Mouse (Mus musculus): Measurements from ENCODE around the gene Mast4. TPM values are rescaled to one million over a fixed set of nuclear protein-coding genes. Genes with fewer than 3 reads are reported as not detected.
A peak's percentile ranks its signal among the peaks of the same experiment; 100 is the strongest.

The Mast4 gene
- total RNA-seq, 2 experiments from 2014 or later = 57.3 to 62.4 TPM

DNA sequence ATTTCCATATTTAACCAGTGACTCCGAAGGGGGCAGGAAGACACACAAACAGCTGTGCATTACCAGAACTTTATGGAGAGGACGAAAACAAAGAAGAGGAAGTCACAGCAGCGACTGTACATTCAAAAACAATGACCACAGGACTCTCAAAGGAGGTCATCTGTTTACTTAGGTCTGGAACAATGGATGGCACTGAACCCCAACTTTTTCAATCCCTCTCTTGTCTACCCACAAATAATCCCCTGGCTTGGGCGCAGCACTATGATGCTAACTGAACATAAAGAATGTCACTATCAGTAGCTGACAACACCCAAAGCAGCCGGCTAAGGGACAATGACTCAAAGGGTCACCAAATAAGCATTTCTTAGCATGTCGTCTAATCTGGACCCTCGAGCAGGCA lies 238.8 kb downstream of the Mast4 start:
- H3K27ac ChIP-seq = no peak overlapping the region
- intact Hi-C loops (cut with DNase I) = loop anchor here (5.0 kb wide), 1 partner anchor 138 kb away; no protein-coding TSS in a partner anchor
- peak overlapping the region; percentile 57 for H3K4me3 ChIP-seq
- no peak for DNase-seq (ENCODE audit: extremely low spot score in 1 of 2, low spot score in 2 of 2)
- TF ChIP-seq CTCF (IDR thresholded peaks at IDR 0.05) = no peak

DNA sequence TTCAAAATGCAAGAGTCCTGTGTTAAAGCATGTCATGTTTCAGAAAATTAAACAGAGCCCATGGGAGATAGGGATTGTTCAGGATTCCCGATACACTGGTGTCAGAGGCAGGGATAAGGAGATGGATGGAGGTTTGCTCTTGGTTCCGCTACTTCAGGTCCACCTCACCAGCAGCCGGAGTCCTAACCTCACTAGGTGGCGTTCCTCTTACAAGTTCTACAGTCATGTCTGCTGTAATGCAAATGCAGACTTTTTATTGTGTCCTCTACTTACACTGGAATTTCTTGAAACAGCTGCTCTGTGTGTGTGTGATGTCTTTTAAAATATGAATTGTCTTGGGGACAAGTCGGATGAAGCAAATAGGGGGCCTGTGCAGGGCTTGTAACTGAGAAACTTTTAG lies 239.7 kb downstream of the Mast4 start:
- H3K4me3 ChIP-seq = 0 out of 2 replicates have a peak overlapping the region, but pooled peaks have one; percentile 4
- TF ChIP-seq CTCF (IDR thresholded peaks at IDR 0.05) = no peak; the same call in 1 of the 2 replicates
- intact Hi-C loops (cut with DNase I) = loop anchor here (5.0 kb wide), 1 partner anchor 47 kb away; no protein-coding TSS in a partner anchor
- no peak overlapping the region for H3K27ac ChIP-seq
- DNase-seq (ENCODE audit: extremely low spot score in 1 of 2, low spot score in 2 of 2) = no peak

GRCm38 (mm10) chr13:103093713-103094112 lies 240.6 kb downstream of the Mast4 start:
- TF ChIP-seq CTCF (IDR thresholded peaks at IDR 0.05) = no peak
- Histone ChIP-seq H3K27ac (no peak overlapping the region), H3K4me3 (no peak overlapping the region)
- intact Hi-C loops (cut with DNase I) = loop anchor here (5.0 kb wide), 1 partner anchor 46 kb away; no protein-coding TSS in a partner anchor
- no peak for DNase-seq (ENCODE audit: extremely low spot score in 1 of 2, low spot score in 2 of 2)

- intact Hi-C loops (cut with DNase I) = no loop called here
- no peak for DNase-seq (ENCODE audit: extremely low spot score in 1 of 2, low spot score in 2 of 2)
- Histone ChIP-seq H3K27ac (no peak overlapping the region), H3K4me3 (no peak overlapping the region)
- TF ChIP-seq CTCF (IDR thresholded peaks at IDR 0.05) = no peak
Observed at GRCm38 (mm10) chr13:103085540-103086121, 248.7 kb downstream of the Mast4 start.

DNA sequence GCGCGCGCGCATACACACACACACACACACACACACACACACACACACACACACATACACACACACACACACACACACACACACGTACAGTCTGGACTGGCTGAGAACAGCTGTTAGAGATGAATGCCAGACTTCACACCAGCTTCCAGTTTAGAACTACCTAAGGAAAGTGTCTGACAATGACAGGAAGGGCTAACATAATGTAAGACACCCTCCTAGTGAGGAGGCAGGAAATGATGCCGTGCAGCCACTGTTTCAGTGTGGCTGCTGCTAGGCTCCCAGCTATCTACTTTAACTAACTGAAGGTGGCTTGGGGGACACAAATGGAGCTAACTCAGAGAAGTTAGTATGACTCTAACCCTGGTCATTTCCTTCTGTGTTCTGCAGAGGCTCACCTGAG lies 251.4 kb downstream of the Mast4 start:
- no peak overlapping the region for H3K4me3 ChIP-seq
- H3K27ac ChIP-seq = no peak overlapping the region
- intact Hi-C loops (cut with DNase I) = no loop called here
- no peak for TF ChIP-seq CTCF (IDR thresholded peaks at IDR 0.05)
- DNase-seq (ENCODE audit: extremely low spot score in 1 of 2, low spot score in 2 of 2) = no peak

DNA sequence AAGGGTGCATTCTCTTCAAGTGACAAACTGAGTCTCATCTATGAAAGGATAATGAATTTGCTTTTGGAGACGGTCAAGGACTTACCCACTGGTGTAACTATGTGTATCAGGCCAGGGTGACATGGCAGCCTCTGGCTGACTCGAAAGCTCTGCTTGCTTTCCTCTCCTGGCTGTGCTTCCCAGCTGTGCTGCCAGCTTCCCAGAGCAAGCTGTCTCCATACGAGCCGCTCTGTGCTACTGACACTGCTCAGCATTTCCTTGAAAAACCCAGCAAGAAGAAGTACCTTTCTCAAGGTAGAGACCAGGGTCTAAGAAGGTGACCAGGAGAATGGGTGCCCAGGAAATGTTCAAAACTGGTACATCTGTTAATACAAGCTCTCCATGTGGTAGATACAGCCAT lies 254.5 kb downstream of the Mast4 start:
- no peak overlapping the region for H3K4me3 ChIP-seq
- TF ChIP-seq CTCF (IDR thresholded peaks at IDR 0.05) = no peak
- no peak for DNase-seq (ENCODE audit: extremely low spot score in 1 of 2, low spot score in 2 of 2)
- no peak overlapping the region for H3K27ac ChIP-seq
- intact Hi-C loops (cut with DNase I) = no loop called here

- DNase-seq (ENCODE audit: extremely low spot score in 1 of 2, low spot score in 2 of 2) = no peak
- TF ChIP-seq CTCF (IDR thresholded peaks at IDR 0.05) = no peak
- Histone ChIP-seq H3K4me3 (no peak overlapping the region), H3K27ac (no peak overlapping the region)
- intact Hi-C loops (cut with DNase I) = no loop called here
Observed at GRCm38 (mm10) chr13:103078815-103079214, 255.5 kb downstream of the Mast4 start.

DNA sequence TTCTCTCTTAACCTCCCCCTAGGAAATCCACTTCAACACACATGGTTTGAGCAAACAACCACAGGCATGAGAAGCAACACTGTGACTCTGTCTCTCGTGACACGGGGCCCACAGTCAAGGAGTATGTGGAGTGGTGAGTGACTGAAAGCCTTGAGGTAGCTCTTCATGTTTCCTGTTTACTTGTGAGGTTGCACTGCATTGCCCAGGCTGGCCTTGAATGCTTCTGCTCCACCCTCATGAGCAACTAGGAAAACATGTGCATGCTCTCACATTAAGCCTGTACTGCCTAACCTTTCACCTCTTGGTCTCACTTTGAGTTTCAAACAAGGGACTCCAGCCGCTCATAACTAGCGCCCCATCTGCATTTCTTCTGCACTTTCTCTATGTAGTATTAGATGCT lies 260.8 kb downstream of the Mast4 start:
- H3K4me3 ChIP-seq = no peak overlapping the region
- DNase-seq (ENCODE audit: extremely low spot score in 1 of 2, low spot score in 2 of 2) = no peak
- TF ChIP-seq CTCF (IDR thresholded peaks at IDR 0.05) = no peak
- intact Hi-C loops (cut with DNase I) = no loop called here
- no peak overlapping the region for H3K27ac ChIP-seq

GRCm38 (mm10) chr13:103071783-103072182 lies 262.5 kb downstream of the Mast4 start:
- H3K4me3 ChIP-seq = no peak overlapping the region
- TF ChIP-seq CTCF (IDR thresholded peaks at IDR 0.05) = peak; percentile 21
- no peak for DNase-seq (ENCODE audit: extremely low spot score in 1 of 2, low spot score in 2 of 2)
- no peak overlapping the region for H3K27ac ChIP-seq
- intact Hi-C loops (cut with DNase I) = no loop called here

- TF ChIP-seq CTCF (IDR thresholded peaks at IDR 0.05) = no peak
- DNase-seq (ENCODE audit: extremely low spot score in 1 of 2, low spot score in 2 of 2) = peak in 1 of 2 experiments; percentile 27
- Histone ChIP-seq H3K27ac (0 out of 2 replicates have a peak overlapping the region, but pooled peaks have one; percentile 8), H3K4me3 (no peak overlapping the region)
- intact Hi-C loops (cut with DNase I) = no loop called here
Observed at GRCm38 (mm10) chr13:103067581-103068166, 266.6 kb downstream of the Mast4 start.

GRCm38 (mm10) chr13:103065437-103065836 lies 268.9 kb downstream of the Mast4 start:
- intact Hi-C loops (cut with DNase I) = no loop called here
- DNase-seq (ENCODE audit: extremely low spot score in 1 of 2, low spot score in 2 of 2) = no peak
- no peak overlapping the region for H3K27ac ChIP-seq
- no peak overlapping the region for H3K4me3 ChIP-seq
- no peak for TF ChIP-seq CTCF (IDR thresholded peaks at IDR 0.05)

- intact Hi-C loops (cut with DNase I) = no loop called here
- Histone ChIP-seq H3K4me3 (no peak overlapping the region), H3K27ac (no peak overlapping the region)
- TF ChIP-seq CTCF (IDR thresholded peaks at IDR 0.05) = no peak
- DNase-seq (ENCODE audit: extremely low spot score in 1 of 2, low spot score in 2 of 2) = no peak
Observed at GRCm38 (mm10) chr13:103061680-103062079, 272.6 kb downstream of the Mast4 start.
